Mouse (Mus musculus): ENCODE data around the gene Hist1h3e.
"Not testable (repeated sequence)": the region's sequence is repeated elsewhere in the genome, so short reads cannot be mapped to it uniquely, and the experiment has no call there.

Gene Hist1h3e

GRCm38 (mm10) chr13:23582219-23583056 is 20.3 kb upstream of the Hist1h3e start:
- no peak for DNase-seq

GRCm38 (mm10) chr13:23581408-23582218 is 19.4 kb upstream of the Hist1h3e start, which contains the start of gene Hist1h4d:
TSS of gene Hist1h4d (plus strand) at chr13:23581598.
- peak; percentile 96 to 99 for DNase-seq

GRCm38 (mm10) chr13:23577835-23578234 is 15.7 kb upstream of the Hist1h3e start:
- no peak for DNase-seq

GRCm38 (mm10) chr13:23576906-23577639 is 14.9 kb upstream of the Hist1h3e start:
- no peak for DNase-seq

- DNase-seq = no peak
Measured at GRCm38 (mm10) chr13:23576351-23576881, 14.2 kb upstream of the Hist1h3e start.

- DNase-seq = not testable (repeated sequence)
Measured at GRCm38 (mm10) chr13:23575864-23576313, 13.7 kb upstream of the Hist1h3e start.

- DNase-seq = peak in 1 of 2 experiments; percentile 58
Measured at GRCm38 (mm10) chr13:23575271-23575851, 13.2 kb upstream of the Hist1h3e start, which contains the start of gene Hist1h3d. TSS of gene Hist1h3d (plus strand) at chr13:23575763.

GRCm38 (mm10) chr13:23574546-23575170 is 12.5 kb upstream of the Hist1h3e start:
- not testable (repeated sequence) for DNase-seq

GRCm38 (mm10) chr13:23573898-23574524 is 11.8 kb upstream of the Hist1h3e start, which contains the start of the genes Hist1h2bf and Hist1h2ad:
TSS of gene Hist1h2bf (minus strand) at chr13:23574196.
TSS of gene Hist1h2ad (plus strand) at chr13:23574381.
- DNase-seq = peak; percentile 87 to 89

GRCm38 (mm10) chr13:23573034-23573897 is 11.1 kb upstream of the Hist1h3e start:
- not testable (repeated sequence) for DNase-seq

GRCm38 (mm10) chr13:23572218-23573033 is 10.3 kb upstream of the Hist1h3e start:
- DNase-seq = no peak

- DNase-seq = not testable (repeated sequence)
Measured at GRCm38 (mm10) chr13:23571504-23572217, 9.5 kb upstream of the Hist1h3e start.

- peak; percentile 59 to 72 for DNase-seq
Measured at GRCm38 (mm10) chr13:23571022-23571503, 8.9 kb upstream of the Hist1h3e start, which contains the start of the genes Hist1h2ae and Hist1h2bg. TSS of gene Hist1h2ae (minus strand) at chr13:23571220. TSS of gene Hist1h2bg (plus strand) at chr13:23571396.

- not testable (repeated sequence) for DNase-seq
Measured at GRCm38 (mm10) chr13:23570261-23571021, 8.3 kb upstream of the Hist1h3e start.

- DNase-seq = no peak
Measured at GRCm38 (mm10) chr13:23564482-23564881, 2.3 kb upstream of the Hist1h3e start.

- peak; percentile 49 to 53 for DNase-seq
Measured at GRCm38 (mm10) chr13:23562699-23563462, 712 bp upstream of the Hist1h3e start.
